Mouse (Mus musculus): ENCODE measurements around the gene Arrdc2.

Gene Arrdc2

GRCm38 (mm10) chr8:70808955-70809701 is 30.4 kb downstream of the Arrdc2 start:
- DNase-seq (ENCODE audit: low read depth, low spot score), result no peak

GRCm38 (mm10) chr8:70808239-70808638 is 31.3 kb downstream of the Arrdc2 start, which contains the start of gene Il12rb1:
Il12rb1 (plus strand) TSS chr8:70808449.
- DNase-seq (ENCODE audit: low read depth, low spot score), result peak; percentile 43

GRCm38 (mm10) chr8:70807304-70807703 is 32.2 kb downstream of the Arrdc2 start:
- DNase-seq (ENCODE audit: low read depth, low spot score), result no peak

GRCm38 (mm10) chr8:70806541-70806940 is 33.0 kb downstream of the Arrdc2 start:
- DNase-seq (ENCODE audit: low read depth, low spot score), result no peak

- peak; percentile 93 for DNase-seq (ENCODE audit: low read depth, low spot score)
These were observed 34.9 kb downstream of the Arrdc2 start, which contains the start of gene Mast3 for GRCm38 (mm10) chr8:70804481-70805206. Mast3 (minus strand) TSS chr8:70805054.

GRCm38 (mm10) chr8:70803761-70804480 is 35.6 kb downstream of the Arrdc2 start:
- DNase-seq (ENCODE audit: low read depth, low spot score), result peak; percentile 91

- no peak for DNase-seq (ENCODE audit: low read depth, low spot score)
These were observed 36.6 kb downstream of the Arrdc2 start for GRCm38 (mm10) chr8:70802786-70803510.

- DNase-seq (ENCODE audit: low read depth, low spot score), result no peak
These were observed 37.7 kb downstream of the Arrdc2 start for GRCm38 (mm10) chr8:70801830-70802229.

- no peak for DNase-seq (ENCODE audit: low read depth, low spot score)
These were observed 38.4 kb downstream of the Arrdc2 start for GRCm38 (mm10) chr8:70801156-70801555.

- DNase-seq (ENCODE audit: low read depth, low spot score), result no peak
These were observed 38.9 kb downstream of the Arrdc2 start for GRCm38 (mm10) chr8:70800648-70801047.

GRCm38 (mm10) chr8:70798281-70798680 is 41.2 kb downstream of the Arrdc2 start:
- no peak for DNase-seq (ENCODE audit: low read depth, low spot score)

- DNase-seq (ENCODE audit: low read depth, low spot score), result peak; percentile 95
These were observed 42.1 kb downstream of the Arrdc2 start for GRCm38 (mm10) chr8:70797081-70798070.

GRCm38 (mm10) chr8:70796403-70797080 is 43.0 kb downstream of the Arrdc2 start:
- DNase-seq (ENCODE audit: low read depth, low spot score), result no peak

GRCm38 (mm10) chr8:70795370-70795769 is 44.1 kb downstream of the Arrdc2 start:
- no peak for DNase-seq (ENCODE audit: low read depth, low spot score)

GRCm38 (mm10) chr8:70794215-70794614 is 45.3 kb downstream of the Arrdc2 start:
- DNase-seq (ENCODE audit: low read depth, low spot score), result no peak

- DNase-seq (ENCODE audit: low read depth, low spot score), result no peak
These were observed 46.8 kb downstream of the Arrdc2 start for GRCm38 (mm10) chr8:70792700-70793099.

- peak; percentile 99 for DNase-seq (ENCODE audit: low read depth, low spot score)
These were observed 47.4 kb downstream of the Arrdc2 start for GRCm38 (mm10) chr8:70791975-70792691.

- peak; percentile 87 for DNase-seq (ENCODE audit: low read depth, low spot score)
These were observed 48.2 kb downstream of the Arrdc2 start for GRCm38 (mm10) chr8:70791294-70791701.

- no peak for DNase-seq (ENCODE audit: low read depth, low spot score)
These were observed 48.7 kb downstream of the Arrdc2 start for GRCm38 (mm10) chr8:70790846-70791245.

Measured in A20 (cell line).